Mouse (Mus musculus) CD4-positive, CD25-positive, alpha-beta regulatory T cell, adult 2 months (primary cell): ENCODE data around the gene Rdh16f1.
"Not testable (repeated sequence)": the region's sequence is repeated elsewhere in the genome, so short reads cannot be mapped to it uniquely, and the experiment has no call there.

Source experiments
- DNase-seq: peaks from one replicate; pipeline ENCODE4 v3.0.0-alpha.2; 2012; ENCODE audit warnings: low read depth, low spot score

Rdh16f1 gene

DNA sequence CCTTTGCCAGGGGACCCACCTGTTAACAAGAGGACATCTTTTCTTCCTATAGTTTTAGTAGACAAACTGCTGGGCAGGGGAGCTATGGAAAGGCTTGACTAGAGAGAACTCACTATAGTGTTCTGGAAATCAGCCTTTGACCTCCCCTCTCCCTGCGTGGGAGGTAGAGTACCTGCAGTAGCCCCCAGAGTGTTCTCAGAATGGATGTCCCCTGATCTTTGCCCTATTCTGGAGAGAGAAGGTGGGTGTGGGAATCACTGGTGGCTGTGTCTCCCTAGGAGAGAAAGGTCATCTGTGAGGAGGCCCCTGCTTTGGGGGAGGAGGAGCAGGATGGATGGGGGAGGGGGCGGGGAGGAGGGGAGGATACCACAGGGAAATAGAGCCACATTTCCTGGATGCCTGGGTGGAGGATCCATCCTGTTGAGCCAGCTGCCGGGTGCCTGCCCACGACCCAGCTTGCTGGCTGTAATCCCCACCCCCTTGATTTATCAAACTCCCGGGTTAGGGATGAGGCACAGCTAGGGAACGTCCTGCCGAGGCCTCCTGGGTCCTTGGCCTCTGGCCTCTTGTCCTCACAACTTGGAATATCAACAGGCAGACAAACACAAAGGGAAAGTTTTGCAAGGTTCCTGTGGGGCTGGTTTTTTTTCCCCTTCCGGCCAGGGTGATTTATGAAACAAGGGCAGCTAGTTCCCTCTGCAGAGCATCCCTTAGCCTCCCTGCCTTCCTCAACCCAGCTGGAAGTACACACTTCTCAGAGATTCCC, 10.6 kb upstream of the Rdh16f1 start:
- no peak for DNase-seq

DNA sequence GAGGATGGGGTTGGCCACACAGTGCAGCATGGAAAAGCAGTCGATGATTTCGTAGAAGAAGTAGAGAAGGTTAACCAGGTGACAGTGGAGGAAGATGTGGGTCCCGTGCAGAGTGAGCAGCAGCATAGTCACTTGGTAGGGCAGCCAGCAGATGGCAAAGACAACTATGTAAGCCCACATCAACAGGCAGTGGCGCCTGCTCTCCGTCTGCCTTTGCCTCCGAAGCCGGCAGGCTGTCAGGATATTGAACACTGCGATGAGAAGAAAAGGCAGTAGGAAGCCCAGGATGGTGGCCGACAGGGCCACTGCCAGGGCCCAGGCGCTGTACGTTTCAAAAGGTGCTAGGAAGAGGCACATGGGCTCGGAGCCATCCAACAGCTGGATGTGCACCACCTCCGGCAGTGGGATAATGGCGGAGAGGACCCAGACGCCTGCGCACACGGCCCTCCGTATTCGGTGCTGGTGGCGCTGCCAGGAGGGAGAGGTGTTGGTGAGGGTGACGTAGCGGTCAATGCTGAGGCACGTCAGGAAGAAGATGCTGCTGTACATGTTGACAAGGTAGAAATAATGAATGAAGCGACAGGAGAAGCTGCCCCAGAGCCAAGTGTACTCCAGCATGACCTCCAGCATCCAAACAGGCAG, 9.3 kb upstream of the Rdh16f1 start:
- DNase-seq, result no peak

DNA sequence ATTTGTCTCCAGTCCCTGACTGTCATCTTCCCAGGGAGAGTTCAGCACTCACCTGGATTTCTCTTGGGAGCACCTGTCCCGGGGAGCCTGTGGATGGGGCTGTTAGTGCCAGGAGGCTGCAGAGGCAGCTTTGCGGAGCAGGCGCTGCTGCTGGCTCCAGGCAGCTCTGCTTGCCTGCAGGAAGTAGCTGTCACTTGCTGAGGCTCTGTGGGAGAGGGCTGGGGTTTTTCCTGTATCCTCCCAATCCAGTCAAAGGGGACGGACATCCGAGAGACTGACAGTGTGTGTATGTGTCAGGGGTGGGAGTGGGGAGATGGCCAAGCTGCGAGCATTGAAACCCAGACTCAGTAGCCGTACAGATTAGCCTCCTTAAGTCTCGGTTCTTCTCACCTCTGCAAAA, 8.0 kb upstream of the Rdh16f1 start, which contains the start of gene Gpr182:
Gpr182 (minus strand) TSS at position 185 of the 400 bp plus-strand sequence.
- DNase-seq, result no peak

DNA sequence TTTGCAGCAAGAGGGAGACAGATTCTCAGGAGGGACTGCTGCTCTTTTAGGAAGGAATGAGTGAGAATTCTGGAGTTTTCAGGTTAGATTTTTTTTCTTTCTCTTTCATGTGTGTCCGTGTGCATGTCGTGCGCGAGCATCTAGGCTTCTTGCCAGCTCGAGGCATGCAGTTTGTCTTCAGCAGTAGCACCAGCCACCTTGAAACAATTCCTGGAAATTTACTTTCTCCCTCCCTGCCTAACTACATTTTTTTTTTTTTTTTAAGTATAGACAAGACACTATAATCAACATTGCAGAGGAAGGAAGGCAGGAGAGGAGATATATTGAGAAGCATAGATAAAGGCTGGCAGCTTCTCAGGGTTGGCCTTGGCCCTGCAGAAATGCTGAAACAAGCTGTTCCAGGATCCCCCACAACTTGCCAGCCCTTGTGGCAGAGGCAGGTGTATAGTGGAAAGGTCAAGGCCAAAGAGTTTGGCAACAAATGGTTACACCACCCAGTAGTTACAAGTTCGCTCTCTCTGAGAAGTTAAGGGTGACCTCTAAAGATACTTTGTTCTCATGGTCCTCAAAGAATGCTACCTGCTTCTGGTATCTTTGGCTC, 4.9 kb upstream of the Rdh16f1 start:
- DNase-seq, result no peak

- no peak for DNase-seq
Measured at GRCm38 (mm10) chr10:127755246-127755645, 4.3 kb upstream of the Rdh16f1 start.

GRCm38 (mm10) chr10:127755770-127756468, 3.7 kb upstream of the Rdh16f1 start:
- no peak for DNase-seq

DNA sequence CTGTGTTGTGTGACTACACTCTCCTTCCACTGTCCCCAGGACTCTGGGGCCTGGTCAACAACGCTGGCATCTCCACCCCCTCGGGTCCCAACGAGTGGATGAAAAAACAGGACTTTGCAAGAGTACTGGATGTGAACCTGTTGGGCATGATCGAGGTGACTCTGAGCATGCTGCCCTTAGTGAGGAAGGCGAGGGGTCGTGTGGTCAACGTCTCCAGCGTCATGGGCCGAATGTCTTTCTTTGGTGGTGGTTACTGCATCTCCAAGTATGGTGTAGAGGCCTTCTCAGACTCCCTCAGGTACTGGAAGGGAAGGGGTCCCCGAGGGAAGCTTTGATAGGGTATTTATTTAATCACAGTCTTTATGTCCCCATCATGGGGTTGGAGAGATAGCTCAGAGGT, 3.3 kb downstream of the Rdh16f1 start:
- DNase-seq, result not testable (repeated sequence)

DNA sequence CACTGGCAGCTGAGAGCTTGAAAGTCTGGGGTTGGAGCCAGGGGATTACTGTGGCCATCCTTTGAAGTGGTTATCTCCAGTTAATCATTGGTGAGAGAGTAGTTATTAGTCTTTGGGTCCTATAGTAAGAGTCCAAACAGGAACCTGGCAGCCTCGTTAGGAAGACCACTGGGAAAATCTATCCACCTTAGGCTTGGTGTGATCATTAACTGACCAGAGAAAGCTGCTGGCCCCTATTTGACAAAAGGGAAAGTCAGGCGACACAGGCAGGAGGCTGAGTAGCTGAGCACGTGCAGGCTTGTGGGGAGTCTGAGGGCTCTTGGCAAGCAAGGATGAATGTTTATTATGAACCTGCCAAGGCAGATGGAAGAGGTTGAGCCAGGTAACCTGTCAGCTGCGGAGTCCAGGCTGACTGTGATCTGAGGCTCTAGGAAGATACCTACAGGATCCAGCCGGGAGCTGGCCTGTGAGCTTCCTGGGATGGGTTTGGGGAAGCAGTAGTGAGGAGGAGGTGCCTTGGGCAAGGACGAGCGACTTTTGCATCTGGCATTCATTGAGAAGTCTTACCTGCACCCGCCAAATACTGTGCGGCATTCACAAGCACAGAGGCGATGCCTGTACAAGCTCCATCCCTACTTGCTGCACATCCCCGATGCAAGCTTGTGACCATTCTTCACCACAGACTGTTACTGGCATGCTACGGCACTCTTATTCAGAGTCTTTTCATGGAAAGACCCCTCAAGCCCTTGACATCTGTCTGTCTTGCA, 4.5 kb downstream of the Rdh16f1 start:
- DNase-seq, result no peak

DNA sequence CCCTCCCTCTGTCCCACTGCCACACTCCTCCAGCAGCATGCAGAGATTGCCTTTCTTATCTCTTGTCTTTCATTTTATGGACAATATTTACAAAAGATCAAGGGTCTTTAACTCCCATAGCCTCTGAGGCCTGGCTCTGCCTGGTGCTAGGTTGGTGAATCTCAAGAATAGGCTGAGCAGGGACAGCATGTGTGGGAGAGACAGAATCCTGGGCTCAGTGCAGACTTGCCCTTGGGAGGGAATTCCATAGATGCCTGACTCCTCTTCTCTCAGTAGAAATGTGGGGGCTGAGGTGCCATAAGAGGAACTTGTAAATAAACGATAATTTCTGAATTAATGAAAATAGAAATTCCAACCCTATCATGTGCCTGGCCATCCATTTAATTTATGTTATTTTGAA, 7.0 kb downstream of the Rdh16f1 start:
- no peak for DNase-seq

GRCm38 (mm10) chr10:127776011-127776410, 16.4 kb downstream of the Rdh16f1 start, which contains the start of gene Rdh9:
TSS of gene Rdh9 (plus strand) at chr10:127776386.
- no peak for DNase-seq

GRCm38 (mm10) chr10:127782321-127782720, 22.7 kb downstream of the Rdh16f1 start:
- DNase-seq, result not testable (repeated sequence)

DNA sequence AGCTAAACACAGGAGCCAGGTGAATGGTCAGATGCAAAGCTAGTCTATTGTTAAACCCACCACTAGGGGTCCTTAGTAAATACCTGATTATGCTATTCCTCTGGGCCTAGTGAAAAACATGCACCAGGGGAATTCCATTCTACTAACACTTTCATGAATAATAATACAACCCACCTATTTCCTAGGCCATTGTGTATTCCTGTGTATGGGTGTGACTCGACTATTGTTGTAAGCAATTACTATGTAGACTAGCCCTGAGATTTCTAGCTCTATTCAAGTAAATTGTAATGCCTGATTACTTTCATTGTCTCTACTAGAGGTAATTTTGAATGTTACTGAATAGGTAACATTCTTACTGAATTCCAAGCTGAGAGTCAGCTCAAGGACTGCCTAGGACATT, 25.8 kb downstream of the Rdh16f1 start:
- DNase-seq, result not testable (repeated sequence)

DNA sequence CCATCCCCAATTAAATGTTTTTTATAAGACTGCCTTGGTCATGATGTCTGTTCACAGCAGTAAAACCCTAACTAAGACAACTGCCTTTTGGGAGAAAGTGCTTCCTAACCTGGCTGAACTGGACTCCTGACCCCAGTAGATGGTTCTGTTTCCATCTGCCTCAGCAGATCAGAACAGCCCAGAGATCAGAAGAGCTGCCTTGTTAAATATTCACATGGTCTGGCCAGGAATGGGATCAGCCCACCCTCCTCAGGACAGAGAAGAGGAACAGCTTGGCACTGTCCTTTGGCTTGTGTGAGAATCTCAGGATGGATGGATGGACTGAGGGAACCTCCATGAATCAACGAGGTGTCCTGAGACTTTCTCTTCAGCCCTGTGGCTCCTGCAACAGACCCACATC, 39.7 kb downstream of the Rdh16f1 start:
- no peak for DNase-seq

- no peak for DNase-seq
Measured at GRCm38 (mm10) chr10:127800891-127801290, 41.3 kb downstream of the Rdh16f1 start, which contains the start of gene Rdh16. TSS of gene Rdh16 (plus strand) at chr10:127801152.

DNA sequence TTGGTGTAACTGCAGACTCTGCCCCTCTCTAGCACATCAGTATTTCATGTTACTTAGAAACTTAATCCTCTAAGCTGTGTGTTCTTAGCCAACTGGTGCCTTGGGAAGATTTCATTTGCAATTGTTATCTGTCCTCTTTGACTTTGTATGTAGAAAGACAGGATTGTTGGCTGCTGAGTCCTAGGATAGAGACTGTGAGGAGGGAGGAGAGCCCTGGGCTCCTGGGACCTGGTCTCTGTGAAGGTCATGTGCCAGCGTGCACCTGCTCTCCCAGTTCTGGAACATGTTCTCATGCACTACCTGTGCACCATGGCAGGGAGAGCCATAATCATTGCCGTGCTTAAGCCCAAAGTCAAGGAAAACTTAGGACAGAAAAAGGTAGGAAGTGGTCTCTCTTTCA, 42.0 kb downstream of the Rdh16f1 start:
- DNase-seq, result no peak

DNA sequence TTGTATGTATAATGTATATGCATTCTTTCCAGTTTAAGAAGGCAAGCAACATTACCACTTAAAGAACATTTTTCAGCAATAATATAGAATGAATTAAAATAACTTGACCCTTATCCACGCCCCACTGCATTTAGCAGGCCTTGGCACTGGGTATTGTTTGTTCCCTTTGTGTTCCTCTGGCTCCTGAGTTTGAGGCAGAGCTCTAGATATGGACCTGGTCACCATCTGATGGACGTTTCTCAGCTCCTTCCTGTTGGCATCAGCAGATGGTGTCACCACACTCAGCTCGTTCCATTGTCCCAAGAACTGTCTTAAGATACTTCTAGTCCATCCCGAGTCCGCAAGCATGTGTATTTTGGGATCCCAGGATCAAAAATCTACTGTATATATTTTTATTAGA, 42.6 kb downstream of the Rdh16f1 start:
- DNase-seq, result no peak

DNA sequence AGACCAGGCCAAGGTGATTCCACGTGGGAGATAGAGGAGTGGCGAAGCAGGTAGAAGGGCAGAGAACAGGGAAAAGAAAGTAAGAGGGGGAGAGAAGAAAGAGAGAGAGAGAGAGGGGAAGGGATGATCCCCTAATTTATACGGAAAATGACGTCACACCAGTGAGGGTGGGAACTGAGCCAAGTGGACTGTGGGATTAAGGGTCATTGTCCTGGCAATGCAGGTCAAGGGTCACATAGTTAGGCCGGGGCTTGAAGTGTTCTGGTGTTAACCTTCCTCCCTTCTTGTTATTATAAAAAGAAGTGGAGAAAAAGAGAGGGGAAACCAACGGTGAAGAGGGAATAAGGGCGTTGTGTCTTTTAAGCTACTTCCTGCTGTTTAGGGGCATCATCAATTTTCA, 44.8 kb downstream of the Rdh16f1 start:
- DNase-seq, result no peak

DNA sequence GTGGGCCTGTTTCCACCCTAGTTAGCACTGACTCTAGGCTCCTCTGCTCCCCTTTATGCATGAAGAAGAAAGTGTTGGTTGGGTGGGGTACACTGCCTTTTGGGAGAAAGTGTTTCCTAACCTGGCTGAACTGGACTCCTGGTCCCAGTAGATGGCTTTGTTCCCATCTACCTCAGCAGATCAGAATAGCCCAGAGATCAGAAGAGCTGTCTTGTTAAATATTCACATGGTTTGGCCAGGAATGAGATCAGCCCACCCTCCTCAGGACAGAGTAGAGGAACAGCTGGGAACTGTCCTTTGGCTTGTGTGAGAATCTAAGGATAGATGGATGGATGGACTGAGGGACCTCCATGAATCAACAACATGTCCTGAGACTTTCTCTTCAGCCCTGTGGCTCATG, 56.3 kb downstream of the Rdh16f1 start:
- no peak for DNase-seq

- not testable (repeated sequence) for DNase-seq
Measured at GRCm38 (mm10) chr10:127817268-127817910, 57.8 kb downstream of the Rdh16f1 start.

GRCm38 (mm10) chr10:127821806-127822205, 62.2 kb downstream of the Rdh16f1 start:
- not testable (repeated sequence) for DNase-seq

GRCm38 (mm10) chr10:127825386-127825785, 65.8 kb downstream of the Rdh16f1 start:
- DNase-seq, result peak; percentile 34
